Mouse (Mus musculus): ENCODE results near the gene Olfr183. TPM values are rescaled to one million over a fixed set of nuclear protein-coding genes. Genes with fewer than 3 reads are reported as not detected.
"Not testable (repeated sequence)": the region's sequence is repeated elsewhere in the genome, so short reads cannot be mapped to it uniquely, and the experiment has no call there.

Olfr183 gene
- not detected in 2 replicates for polyA plus RNA-seq (2016; fragmentation: Nextera tagmentation; extraction: Ambion mirVana)

DNA sequence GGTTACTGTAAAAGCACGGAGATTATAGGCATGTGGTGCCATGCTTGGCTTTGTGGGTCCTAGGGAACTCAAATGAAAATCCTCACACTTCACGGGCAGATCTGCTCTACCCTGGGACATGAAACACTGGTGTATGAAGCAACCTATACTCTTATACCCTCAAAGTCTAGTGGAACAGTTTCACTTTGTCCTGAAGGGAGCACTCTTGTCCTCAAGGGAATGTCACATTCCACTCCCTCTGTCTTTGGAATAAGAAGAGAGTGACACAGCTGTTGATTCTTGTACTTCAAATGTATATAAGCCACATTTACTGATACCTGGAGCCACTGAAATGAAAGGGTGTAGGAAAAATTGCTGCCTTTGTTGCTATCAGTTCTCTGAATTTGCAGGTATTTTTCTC is at the start of gene Olfr183:
Gene Olfr183, plus strand, starts transcription at position 301 of the 400 bp plus-strand sequence.
- H3K27ac ChIP-seq (replicated peaks) = no peak within 1 kb of the TSS
- H3K4me1 ChIP-seq = no peaks in the 10 kb centered on the region
- DNase-seq (ENCODE audit: low spot score) = no peak
- WGBS = 73% methylated on average over 2 of the region's 2 CpGs
- H3K4me3 ChIP-seq = no peak within 1 kb of the TSS
- H3K27me3 ChIP-seq (ENCODE audit: low read depth, poor library complexity, severe bottlenecking) = no peaks in the 10 kb centered on the region
- no peaks in the 10 kb centered on the region for H3K36me3 ChIP-seq
- no peaks in the 10 kb centered on the region for H3K9me3 ChIP-seq (replicated peaks)

DNA sequence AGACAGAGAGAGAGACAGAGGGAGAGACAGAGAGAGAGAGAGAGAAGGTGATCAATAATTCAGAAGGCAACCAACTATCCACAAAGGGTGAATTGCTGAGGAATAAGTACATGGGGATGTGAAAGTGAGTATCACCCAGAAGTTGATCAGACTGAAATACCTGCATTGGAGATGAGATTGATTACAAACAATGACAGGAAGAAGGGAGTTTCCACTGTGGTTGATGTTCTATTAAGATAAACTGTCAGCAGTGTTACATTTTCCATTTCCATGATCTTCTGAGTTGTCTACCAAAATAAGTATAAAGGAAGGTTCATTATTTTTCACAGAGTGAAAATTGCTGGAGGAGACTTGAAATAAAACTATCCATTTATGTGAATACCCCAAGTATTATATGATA is 12.0 kb downstream of the Olfr183 start:
- no peak overlapping the region for H3K27ac ChIP-seq (replicated peaks)
- no peaks in the 10 kb centered on the region for H3K36me3 ChIP-seq

DNA sequence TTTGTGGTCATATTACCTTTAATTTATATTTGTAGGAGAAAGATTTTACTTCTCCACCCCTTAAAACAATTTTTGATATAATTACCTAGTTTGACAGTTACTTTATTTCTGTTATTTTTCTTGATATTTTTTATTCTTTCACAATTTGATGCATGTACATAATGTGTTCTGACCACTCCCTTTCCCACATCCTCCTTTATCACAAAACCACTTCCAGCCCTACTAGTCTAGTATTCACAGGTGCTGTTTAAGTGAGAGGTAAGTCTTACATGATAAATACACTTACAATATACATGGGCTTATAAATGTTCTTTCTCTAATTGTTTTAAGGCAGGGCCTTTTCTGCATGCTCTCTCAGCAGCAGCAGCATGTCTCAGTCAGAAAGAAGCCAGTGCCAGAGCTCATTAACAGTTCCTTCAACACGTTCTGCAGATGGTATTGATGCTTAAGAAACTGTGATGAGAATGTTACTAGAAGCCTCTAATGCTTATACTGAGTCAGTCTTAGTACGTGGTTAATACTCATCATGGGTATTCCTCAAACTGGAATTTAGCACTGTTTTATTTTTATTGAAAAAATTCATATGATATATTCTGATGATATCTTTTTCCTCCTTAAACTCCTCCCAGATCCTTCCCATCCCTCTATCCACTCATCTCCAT is 18.3 kb downstream of the Olfr183 start:
- DNase-seq (ENCODE audit: low spot score) = no peak
- Histone ChIP-seq H3K4me1 (no peaks in the 10 kb centered on the region), H3K36me3 (no peaks in the 10 kb centered on the region), H3K9me3 (replicated peaks) (no peaks in the 10 kb centered on the region; the same call in 1 of the 2 replicates), H3K27ac (replicated peaks) (no peak overlapping the region), H3K4me3 (no peak overlapping the region), H3K27me3 (ENCODE audit: low read depth, poor library complexity, severe bottlenecking) (no peaks in the 10 kb centered on the region)
- 73% methylated on average over 2 of the region's 2 CpGs for WGBS

More for the DNA sequence above, 12.0 kb downstream of the Olfr183 start:
- no peaks in the 10 kb centered on the region for H3K4me1 ChIP-seq
- no peak overlapping the region for H3K4me3 ChIP-seq
- DNase-seq (ENCODE audit: low spot score) = no peak
- no peaks in the 10 kb centered on the region; the same call in 1 of the 2 replicates for H3K9me3 ChIP-seq (replicated peaks)
- no peaks in the 10 kb centered on the region for H3K27me3 ChIP-seq (ENCODE audit: low read depth, poor library complexity, severe bottlenecking)

DNA sequence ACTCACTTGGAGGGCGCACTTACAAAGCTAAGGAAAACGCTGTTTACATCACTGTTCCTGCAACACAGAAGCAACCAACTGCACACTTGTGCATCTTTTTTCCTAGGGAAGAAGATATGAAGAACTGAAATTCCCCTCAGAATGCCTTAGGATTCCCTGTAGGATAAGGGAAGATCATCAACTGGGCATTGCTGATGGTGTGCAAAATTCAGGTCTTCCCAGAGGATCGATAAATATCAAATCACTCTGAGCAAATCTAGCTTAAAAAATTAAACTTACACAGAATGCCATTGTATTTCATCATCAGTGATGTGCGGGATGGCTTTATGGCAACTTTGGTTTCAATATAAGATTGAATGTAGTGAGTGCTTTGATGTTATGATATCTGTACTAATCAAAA is 35.0 kb downstream of the Olfr183 start, which contains the start of gene Olfr186:
Gene Olfr186, minus strand, starts transcription at position 101 of the 400 bp plus-strand sequence.
- H3K27me3 ChIP-seq (ENCODE audit: low read depth, poor library complexity, severe bottlenecking) = no peaks in the 10 kb centered on the region
- H3K36me3 ChIP-seq = no peaks in the 10 kb centered on the region
- DNase-seq (ENCODE audit: low spot score) = no peak
- no peaks in the 10 kb centered on the region for H3K9me3 ChIP-seq (replicated peaks)
- WGBS = 93% methylated on average over 4 of the region's 4 CpGs
- no peaks in the 10 kb centered on the region for H3K4me1 ChIP-seq
- no peak within 1 kb of the TSS for H3K27ac ChIP-seq (replicated peaks)
- H3K4me3 ChIP-seq = no peak within 1 kb of the TSS

DNA sequence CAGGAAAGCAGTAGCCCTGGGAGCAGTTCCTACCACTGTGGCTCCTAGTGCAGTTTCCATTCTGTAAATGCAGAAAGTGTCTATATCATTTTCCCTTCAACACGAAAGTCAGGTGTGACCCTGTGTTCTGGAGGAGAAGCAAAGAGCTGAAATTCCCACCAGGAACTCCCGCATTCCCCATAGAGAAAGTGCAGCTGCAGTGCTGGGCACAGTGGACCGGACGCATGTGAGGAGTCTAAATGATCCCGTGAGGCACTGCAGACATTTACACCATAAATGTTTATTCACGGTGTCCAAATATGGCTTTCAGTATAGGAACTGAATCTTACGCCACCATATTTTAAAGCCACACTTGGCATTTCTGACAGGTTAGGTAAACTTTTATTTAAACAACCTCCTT is 44.6 kb downstream of the Olfr183 start, which contains the start of gene Olfr187:
Gene Olfr187, minus strand, starts transcription at position 58 of the 400 bp plus-strand sequence.
- WGBS = 92% methylated on average over 7 of the region's 7 CpGs
- H3K27me3 ChIP-seq (ENCODE audit: low read depth, poor library complexity, severe bottlenecking) = no peaks in the 10 kb centered on the region
- no peaks in the 10 kb centered on the region for H3K36me3 ChIP-seq
- no peak within 1 kb of the TSS for H3K27ac ChIP-seq (replicated peaks)
- H3K4me1 ChIP-seq = no peaks in the 10 kb centered on the region
- DNase-seq (ENCODE audit: low spot score) = no peak
- H3K4me3 ChIP-seq = no peak within 1 kb of the TSS
- H3K9me3 ChIP-seq (replicated peaks) = no peaks in the 10 kb centered on the region

DNA sequence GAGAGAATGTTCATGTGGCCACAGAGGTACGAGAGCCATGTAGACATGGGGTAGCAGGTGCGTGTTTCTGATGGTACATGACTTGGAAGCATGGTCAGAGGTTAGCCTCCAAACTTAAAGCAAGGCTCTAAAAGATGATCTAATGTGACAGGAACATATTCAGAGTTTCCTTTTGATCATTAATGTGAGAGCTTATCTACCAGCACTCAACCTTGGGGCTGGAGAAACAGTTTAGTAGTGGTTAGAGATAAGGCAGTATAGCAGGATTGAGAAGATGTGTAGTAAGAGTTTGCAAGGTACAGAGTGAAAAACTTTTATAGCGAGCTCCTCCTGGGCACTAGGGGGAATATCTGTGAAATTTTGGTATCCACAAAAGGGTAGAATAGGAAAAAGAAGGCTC is 50.7 kb downstream of the Olfr183 start:
- Histone ChIP-seq H3K4me3 (no peak overlapping the region), H3K27ac (replicated peaks) (no peak overlapping the region), H3K27me3 (ENCODE audit: low read depth, poor library complexity, severe bottlenecking) (no peaks in the 10 kb centered on the region), H3K36me3 (no peaks in the 10 kb centered on the region), H3K9me3 (replicated peaks) (no peaks in the 10 kb centered on the region), H3K4me1 (no peaks in the 10 kb centered on the region)
- 87% methylated on average over 3 of the region's 3 CpGs for WGBS
- DNase-seq (ENCODE audit: low spot score) = no peak

DNA sequence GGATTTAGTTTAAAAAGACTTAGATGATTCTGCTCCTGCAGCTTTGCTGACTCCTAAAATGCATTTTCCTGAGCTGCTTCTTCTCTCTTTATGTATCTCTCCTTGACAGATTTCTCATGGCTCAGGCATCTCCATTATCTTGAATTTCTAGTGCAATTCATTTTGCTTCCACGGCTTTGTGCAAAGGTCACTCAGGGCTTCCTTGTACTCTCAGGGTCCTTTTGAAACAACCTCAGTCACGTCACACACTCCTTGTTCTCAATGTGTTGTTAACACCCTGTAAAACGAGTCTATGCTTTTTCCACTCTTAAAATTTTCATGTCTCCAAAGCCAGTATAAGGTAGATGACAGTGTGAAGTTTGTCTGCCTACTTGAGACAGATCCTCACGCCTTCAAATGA is 52.4 kb downstream of the Olfr183 start:
- Histone ChIP-seq H3K36me3 (no peaks in the 10 kb centered on the region), H3K4me3 (no peak overlapping the region), H3K4me1 (no peaks in the 10 kb centered on the region), H3K27me3 (ENCODE audit: low read depth, poor library complexity, severe bottlenecking) (no peaks in the 10 kb centered on the region), H3K9me3 (replicated peaks) (no peaks in the 10 kb centered on the region), H3K27ac (replicated peaks) (no peak overlapping the region)
- WGBS = 76% methylated on average over 4 of the region's 4 CpGs
- no peak for DNase-seq (ENCODE audit: low spot score)

DNA sequence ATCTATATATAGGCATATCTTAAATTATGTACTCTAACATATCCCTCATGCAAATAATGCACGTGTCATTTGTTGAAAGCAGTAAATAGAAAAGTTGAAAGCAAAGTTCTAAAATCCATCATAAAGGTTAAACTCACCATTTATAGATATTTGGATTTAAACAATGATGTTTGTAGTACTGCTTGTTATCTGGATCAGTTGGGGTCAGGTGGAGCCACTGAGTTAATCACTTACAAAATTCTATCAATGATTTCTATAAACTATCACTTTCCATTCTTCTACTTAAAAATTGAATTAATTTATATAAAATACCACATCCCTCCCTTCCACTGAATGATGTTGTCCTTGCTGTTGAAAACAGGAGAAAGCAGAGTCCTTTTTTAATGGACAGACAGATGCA is 53.7 kb downstream of the Olfr183 start:
- no peaks in the 10 kb centered on the region for H3K27me3 ChIP-seq (ENCODE audit: low read depth, poor library complexity, severe bottlenecking)
- no peak for DNase-seq (ENCODE audit: low spot score)
- no peaks in the 10 kb centered on the region for H3K4me1 ChIP-seq
- H3K9me3 ChIP-seq (replicated peaks) = no peaks in the 10 kb centered on the region
- no peak overlapping the region for H3K4me3 ChIP-seq
- WGBS = 81% methylated on average over 1 of the region's 1 CpGs
- no peak overlapping the region for H3K27ac ChIP-seq (replicated peaks)
- no peaks in the 10 kb centered on the region for H3K36me3 ChIP-seq

DNA sequence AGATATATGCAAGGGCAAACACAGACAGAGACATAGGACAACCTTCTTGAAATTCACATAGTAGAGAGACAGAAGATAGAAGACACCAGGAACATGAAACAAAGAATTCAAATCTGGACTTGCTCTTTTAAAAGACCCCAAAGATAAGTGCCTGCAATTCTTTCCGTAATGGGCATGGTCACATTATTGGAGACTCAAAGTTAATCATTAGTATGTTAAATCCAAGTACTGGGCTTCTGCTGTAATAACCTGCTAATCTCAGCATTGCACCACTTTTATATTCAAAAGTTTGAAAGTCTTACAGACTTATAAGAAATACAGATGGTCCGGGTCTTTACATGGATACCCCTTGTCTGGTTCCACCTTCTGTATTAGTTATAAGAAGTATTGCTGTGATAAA is 54.1 kb downstream of the Olfr183 start:
- not testable (repeated sequence) for H3K4me1 ChIP-seq; H3K4me3 ChIP-seq; H3K36me3 ChIP-seq; H3K27ac ChIP-seq (replicated peaks); H3K9me3 ChIP-seq (replicated peaks); H3K27me3 ChIP-seq (ENCODE audit: low read depth, poor library complexity, severe bottlenecking); DNase-seq (ENCODE audit: low spot score)
- WGBS = 96% methylated on average over 2 of the region's 2 CpGs

Other genes starting within 250 kb of the Olfr183 start
- gene Olfr172, start 232.2 kb upstream of the Olfr183 start, polyA plus RNA-seq (2016; fragmentation: Nextera tagmentation; extraction: Ambion mirVana) = not detected in 2 replicates
- not detected in 2 replicates for gene Olfr173, start 195.1 kb upstream of the Olfr183 start, polyA plus RNA-seq (2016; fragmentation: Nextera tagmentation; extraction: Ambion mirVana)
- not detected in 2 replicates for gene Olfr175-ps1, start 168.6 kb upstream of the Olfr183 start, polyA plus RNA-seq (2016; fragmentation: Nextera tagmentation; extraction: Ambion mirVana)
- not detected in 2 replicates for gene Olfr177, start 120.6 kb upstream of the Olfr183 start, polyA plus RNA-seq (2016; fragmentation: Nextera tagmentation; extraction: Ambion mirVana)
- gene Olfr178, start 103.3 kb upstream of the Olfr183 start, polyA plus RNA-seq (2016; fragmentation: Nextera tagmentation; extraction: Ambion mirVana) = not detected in 2 replicates
- gene Olfr181, start 66.6 kb upstream of the Olfr183 start, polyA plus RNA-seq (2016; fragmentation: Nextera tagmentation; extraction: Ambion mirVana) = not detected in 2 replicates
- gene Olfr180, start 66.0 kb upstream of the Olfr183 start, polyA plus RNA-seq (2016; fragmentation: Nextera tagmentation; extraction: Ambion mirVana) = not detected in 2 replicates
- not detected in 2 replicates for gene Olfr186, start 34.9 kb downstream of the Olfr183 start, polyA plus RNA-seq (2016; fragmentation: Nextera tagmentation; extraction: Ambion mirVana)
- gene Olfr187, start 44.4 kb downstream of the Olfr183 start, polyA plus RNA-seq (2016; fragmentation: Nextera tagmentation; extraction: Ambion mirVana) = not detected in 2 replicates
- not detected in 2 replicates for gene Olfr190, start 82.6 kb downstream of the Olfr183 start, polyA plus RNA-seq (2016; fragmentation: Nextera tagmentation; extraction: Ambion mirVana)
- gene Olfr191, start 94.5 kb downstream of the Olfr183 start, polyA plus RNA-seq (2016; fragmentation: Nextera tagmentation; extraction: Ambion mirVana) = not detected in 2 replicates
- not detected in 2 replicates for gene Olfr193, start 116.5 kb downstream of the Olfr183 start, polyA plus RNA-seq (2016; fragmentation: Nextera tagmentation; extraction: Ambion mirVana)
- gene Olfr194, start 125.7 kb downstream of the Olfr183 start, polyA plus RNA-seq (2016; fragmentation: Nextera tagmentation; extraction: Ambion mirVana) = not detected in 2 replicates
- not detected in 2 replicates for gene Olfr195, start 151.7 kb downstream of the Olfr183 start, polyA plus RNA-seq (2016; fragmentation: Nextera tagmentation; extraction: Ambion mirVana)
- not detected in 2 replicates for gene Olfr196, start 175.1 kb downstream of the Olfr183 start, polyA plus RNA-seq (2016; fragmentation: Nextera tagmentation; extraction: Ambion mirVana)
- gene Olfr198, start 208.2 kb downstream of the Olfr183 start, polyA plus RNA-seq (2016; fragmentation: Nextera tagmentation; extraction: Ambion mirVana) = not detected in 2 replicates
- gene Olfr199, start 224.4 kb downstream of the Olfr183 start, polyA plus RNA-seq (2016; fragmentation: Nextera tagmentation; extraction: Ambion mirVana) = not detected in 2 replicates

Measured in midbrain, embryonic 10.5 days (tissue).